Mouse (Mus musculus) heart, postnatal 25 days (tissue): Measurements from ENCODE around the gene Cep89. TPM values are rescaled to one million over a fixed set of nuclear protein-coding genes. Genes with fewer than 3 reads are reported as not detected.

Source experiments
- DNase-seq: peaks from one replicate; pipeline ENCODE4 v3.0.0; 2022; ENCODE audit warnings: low spot score
- intact Hi-C: fragments of 180-260 bp; cut with DNase I; formaldehyde crosslinking; loops from one replicate; pipeline ENCODE4 v1.15.1; 2025
- total RNA-seq, 2 experiments: library from RNA; stranded (reverse); gene quantifications; 2 replicates each; pipeline ENCODE4 v1.2.3; 2021

Cep89 gene
- total RNA-seq, result 10 to 100 TPM; 14.1 to 18.9 TPM

DNA sequence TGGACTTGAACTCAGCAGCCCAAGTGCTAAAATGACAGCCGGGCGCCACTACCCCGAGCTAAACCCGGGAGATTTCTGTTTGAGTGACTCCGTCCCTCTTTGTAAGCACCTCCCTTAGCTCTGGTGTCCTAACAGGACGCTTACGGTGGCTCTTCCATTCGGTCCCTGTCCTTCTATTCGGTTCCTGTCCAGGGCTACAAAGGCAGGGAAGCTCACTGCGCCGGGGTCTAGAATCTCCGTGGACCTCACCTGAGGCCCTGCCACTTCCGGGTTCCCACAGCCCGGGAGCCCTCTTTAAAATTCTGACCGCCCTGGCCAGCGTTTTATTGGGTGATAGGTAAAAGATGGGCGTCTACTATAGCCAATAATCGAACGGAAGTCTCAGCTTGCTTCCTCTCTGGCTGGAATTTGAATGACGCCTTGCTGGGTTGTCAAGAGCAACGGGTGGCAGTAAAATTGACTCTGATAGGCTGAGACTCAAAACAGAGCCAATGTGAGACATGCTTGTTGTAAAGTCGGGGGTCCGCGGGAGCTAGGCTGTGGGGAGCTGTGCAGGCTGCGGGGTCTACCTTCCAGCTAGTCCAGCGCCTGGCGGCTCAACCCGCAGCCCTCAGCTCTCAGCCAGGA lies at the start of gene Cep89, which contains the start of gene Faap24:
TSS of gene Cep89 (plus strand) at position 494 of the 627 bp plus-strand sequence.
TSS of gene Faap24 (minus strand) at position 295 of the 627 bp plus-strand sequence.
- peak; percentile 90 for DNase-seq
- intact Hi-C loops, result loop anchor here (10.0 kb wide), 1 partner anchor 248 kb away; the partner anchor contains the start of gene Pdcd5

DNA sequence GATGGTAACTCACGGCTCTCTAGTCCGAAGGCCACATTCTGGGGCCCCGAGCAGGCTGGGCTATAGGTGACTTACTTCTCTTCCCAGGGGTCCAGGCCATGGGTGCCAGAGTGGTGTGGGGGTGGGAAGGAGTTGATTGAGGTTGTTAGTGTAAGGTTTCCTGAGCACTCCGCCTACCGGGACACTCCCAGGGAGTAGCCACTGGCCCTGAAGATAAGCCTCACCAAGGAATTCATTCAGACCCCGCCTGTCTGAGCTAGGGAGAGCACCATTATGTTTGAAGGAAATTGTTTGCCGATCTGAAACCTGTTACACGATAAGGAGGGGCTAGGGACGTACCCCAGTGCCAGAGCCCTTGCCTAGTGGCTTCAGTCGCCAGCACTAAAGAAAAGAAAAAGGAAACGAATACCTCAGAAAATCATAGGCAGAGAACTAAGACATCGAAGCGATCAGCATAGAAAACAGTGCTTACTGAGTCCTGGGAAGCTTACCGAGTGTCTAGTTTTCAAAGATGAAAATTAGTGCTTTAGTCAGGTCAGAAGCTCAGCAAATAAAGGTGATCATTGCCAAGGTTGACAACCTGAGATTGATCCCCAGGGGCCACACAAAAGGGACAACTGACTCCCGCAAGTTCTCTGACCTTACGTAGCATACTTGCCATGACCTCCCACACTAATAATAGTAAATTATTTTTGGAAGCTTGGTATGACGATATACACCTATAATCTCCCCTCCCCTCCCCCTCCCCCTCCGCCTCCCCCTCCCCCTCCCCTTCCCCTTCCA lies 48.7 kb upstream of the Cep89 start:
- intact Hi-C loops, result no loop called here
- DNase-seq, result no peak

DNA sequence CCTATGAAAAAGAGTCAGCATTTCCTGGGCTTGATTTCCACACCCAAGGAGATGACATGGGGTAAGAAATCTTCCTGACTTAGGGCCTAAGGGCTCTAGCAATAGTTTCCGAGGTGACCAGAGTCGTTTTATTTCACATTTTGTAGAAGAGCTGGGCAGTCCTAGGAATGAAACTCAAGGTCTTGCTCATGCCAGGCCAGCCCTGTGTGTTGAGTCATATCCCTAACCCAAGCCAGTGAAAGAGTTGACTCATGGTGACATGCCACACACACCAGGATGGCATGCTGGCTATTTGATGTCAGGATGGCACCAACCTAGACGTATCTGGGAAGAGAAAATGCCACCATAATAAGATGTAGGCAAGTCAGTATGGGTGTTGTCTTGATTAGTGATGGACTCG lies 47.8 kb upstream of the Cep89 start:
- intact Hi-C loops, result no loop called here
- DNase-seq, result no peak

DNA sequence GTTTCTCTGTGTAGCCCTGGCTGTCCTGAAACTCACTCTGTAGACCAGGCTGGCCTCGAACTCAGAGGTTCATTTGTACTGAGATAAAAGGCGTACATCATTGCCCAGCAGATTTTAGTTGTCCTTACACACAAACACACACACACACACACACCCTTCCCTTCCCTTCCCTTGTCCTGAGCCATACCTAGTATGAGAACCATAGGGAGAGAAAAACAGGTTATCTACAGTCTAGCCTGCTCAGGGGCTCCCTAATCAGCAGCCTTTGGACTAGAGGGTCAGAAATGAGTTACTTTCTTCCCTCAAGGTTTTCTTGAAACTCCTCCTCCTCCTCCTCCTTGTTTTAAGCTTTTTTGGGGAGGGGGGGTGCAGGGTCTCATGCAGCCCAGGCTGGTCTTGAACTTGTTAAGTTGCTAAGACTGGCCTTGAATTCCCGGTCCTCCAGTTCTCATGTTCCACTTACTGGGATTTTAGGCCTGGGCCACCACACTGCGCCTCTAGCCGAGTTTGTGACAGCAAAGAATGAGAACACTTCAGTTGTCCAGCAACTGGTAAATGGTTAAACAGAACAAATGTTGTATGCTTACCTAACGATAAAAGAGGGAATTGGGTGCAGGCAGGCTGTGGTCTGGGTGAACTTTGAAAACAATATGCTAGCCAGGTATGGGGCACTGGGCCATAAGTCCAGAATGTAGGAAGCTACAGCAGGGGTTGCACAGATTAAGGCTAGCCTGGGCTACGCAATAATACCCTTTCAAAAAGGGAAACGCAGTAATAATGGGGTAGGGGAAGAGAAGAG lies 46.8 kb upstream of the Cep89 start:
- intact Hi-C loops, result no loop called here
- no peak for DNase-seq

DNA sequence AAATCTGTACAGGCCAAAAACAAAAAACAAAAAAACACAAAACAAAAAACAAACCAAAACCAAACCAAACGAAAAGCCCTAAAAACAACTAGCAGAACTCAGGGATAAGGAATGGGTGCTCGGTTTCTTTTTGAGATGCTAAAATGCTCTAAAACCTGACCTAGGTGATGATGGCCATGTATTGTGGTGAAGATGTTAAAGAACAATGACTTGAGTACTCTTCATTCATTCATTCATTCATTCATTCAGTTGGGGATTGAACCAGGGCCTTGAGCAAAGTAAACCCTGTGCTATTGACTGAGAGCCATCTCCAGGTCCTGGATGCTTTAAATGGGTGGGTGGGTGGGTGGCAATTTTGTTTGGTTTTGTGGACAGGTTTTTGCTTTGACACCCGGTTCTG lies 45.7 kb upstream of the Cep89 start:
- no peak for DNase-seq
- intact Hi-C loops, result no loop called here

DNA sequence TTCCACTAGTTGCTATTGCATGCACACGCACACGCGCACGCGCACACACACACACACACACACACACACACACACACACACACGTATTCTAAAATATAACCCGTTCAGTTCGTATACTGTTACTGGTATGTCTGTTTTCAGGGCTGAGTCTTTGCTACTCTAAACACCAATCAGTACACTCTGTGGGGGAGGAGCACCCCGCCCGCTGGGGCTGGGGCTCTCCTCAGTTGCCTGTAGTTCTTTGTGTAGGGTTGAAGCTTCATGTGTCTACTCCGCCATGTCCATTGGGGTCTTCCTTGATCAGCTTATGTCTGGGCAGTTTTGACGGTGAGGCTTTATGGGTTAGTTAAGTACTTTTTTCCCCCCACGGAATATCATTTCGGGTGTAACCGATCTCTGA lies 43.5 kb upstream of the Cep89 start:
- DNase-seq, result no peak

DNA sequence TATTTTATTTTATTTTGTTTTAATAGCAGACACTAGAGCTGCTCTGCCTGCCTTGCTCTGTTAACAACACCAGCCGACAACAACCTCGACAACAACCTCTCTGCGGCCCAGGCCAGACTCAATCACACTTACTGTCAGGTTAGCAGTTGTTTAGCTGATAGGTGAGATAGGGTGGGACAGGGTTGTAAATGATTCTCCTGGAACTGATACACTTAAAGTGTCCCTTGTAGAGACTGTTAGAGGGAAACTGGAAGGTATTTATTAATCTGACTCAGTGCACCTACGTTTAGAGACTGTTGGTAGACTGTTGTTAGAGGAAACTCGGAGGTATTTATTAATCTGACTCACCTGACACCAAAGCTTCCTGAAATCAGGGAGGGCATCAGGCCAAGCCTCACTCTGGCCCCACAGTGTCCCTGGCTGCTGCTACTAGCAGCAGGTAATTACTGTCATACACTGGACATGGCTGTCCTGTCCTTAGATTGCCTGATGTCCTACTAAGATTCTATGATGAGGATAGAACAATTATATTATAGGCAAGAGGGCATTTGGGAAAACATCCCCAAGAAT lies 41.4 kb upstream of the Cep89 start:
- intact Hi-C loops, result no loop called here
- no peak for DNase-seq

More for the DNA sequence above, 43.5 kb upstream of the Cep89 start:
- intact Hi-C loops, result no loop called here

DNA sequence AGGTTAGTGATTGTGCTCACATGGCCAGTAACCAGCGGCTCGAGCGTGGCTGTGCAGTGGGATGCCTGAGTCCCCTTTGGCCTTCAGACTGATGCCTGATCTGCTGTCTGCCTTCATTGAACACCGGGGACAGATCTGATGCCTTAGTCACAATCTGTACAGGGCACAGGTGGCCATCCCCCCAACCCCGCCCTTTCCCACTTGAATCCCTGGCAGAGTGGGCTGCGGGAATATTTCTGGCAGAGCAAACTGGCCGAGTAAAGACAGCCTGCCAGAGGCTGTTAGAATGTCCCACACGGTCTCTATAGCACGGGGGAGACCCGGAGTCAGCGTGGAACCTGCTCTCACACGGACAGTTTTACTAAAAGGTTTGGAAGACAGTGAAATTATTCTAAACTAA lies 39.2 kb upstream of the Cep89 start:
- intact Hi-C loops, result no loop called here
- DNase-seq, result no peak

DNA sequence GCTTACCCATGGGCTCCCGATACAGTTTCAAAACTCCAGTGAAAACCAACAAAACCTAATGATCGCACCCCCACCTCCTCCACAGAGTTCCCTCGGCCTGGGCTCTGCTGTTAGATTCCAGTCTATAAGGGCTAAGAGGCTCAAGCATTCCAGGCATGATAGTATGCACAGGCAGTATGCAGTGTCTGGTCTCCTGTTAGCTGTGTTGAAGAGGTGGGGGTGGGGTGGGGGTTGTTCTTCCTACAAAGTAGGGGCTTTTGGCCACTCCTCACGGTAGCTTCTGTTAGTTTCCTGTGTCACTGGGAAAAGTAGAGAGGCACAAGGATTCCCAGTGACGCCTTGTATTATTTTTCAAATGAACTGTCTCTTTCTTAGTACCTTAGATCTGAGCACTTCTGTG lies 34.6 kb upstream of the Cep89 start:
- intact Hi-C loops, result no loop called here
- DNase-seq, result no peak

DNA sequence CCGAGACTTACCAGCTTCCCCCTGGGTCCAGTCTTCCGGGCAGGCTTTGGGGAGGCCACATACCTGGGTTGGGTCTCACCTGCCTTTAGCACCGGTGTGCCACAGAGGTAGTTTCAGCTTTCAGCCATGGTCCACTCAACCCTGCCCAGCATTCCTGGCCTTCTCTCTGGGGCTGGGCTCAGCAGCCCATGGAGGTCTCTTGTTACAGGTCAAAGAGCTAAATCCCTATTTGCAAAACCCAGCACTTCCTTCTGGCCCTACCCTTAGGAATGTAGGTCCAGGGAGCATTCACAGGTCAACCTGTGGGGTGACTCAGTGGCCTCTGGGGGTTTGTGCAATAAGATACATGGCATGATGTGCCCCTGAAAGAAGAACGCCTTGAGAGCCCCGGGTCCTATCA lies 34.0 kb upstream of the Cep89 start:
- intact Hi-C loops, result no loop called here
- no peak for DNase-seq

DNA sequence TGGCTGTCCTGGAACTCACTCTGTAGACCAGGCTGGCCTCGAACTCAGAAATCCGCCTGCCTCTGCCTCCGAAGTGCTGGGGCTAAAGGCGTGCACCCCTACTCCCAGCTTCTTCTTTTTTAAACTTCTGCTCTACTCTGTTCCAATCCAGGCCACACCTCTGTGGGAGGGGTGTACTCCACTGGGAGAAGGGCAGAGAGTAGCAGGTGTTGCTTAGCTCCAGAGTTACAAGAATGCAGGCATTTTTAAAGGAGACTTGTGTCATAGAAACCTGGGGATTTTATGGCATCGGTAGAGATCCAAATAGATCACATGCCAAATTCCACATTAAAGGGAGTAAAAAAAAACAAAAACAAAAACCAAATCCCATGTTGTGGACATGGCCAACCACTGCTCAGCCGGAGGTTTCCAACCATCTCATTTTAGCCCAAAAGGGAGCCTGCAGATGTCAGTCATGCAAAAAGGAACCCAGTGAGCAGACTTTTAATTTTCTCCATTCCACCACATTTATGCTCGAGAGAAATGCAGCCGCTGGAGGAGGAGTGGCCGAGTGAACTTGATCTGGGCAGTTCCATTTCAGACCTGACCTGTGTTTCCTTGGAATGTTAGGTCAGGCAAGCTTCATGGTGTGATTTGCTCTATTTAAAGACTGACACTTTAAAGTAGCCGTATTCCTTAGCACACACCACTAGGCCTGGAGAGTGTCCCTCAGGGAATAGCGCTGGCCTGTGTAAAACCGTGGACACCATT lies 31.5 kb upstream of the Cep89 start:
- intact Hi-C loops, result no loop called here
- no peak for DNase-seq

DNA sequence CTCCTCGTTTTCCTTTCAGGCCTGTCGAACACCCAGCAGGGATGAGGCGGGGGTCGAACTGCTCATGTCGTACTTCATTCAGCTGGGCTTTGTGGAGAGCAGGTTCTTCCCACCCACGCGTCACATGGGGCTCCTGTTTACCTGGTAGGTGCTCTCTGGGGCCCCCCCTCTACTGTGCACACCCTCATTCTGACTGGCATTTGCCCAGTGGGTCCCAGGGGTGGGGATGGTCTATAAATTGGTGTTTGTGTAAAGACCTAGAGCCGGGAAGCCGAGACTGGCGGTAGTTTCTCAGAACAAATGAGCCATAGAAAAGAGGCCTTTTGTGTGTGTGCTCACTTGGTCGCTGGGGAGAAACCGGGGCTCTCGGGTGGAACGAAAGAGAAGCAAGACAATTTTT lies 25.7 kb upstream of the Cep89 start:
- intact Hi-C loops, result no loop called here
- DNase-seq, result no peak

DNA sequence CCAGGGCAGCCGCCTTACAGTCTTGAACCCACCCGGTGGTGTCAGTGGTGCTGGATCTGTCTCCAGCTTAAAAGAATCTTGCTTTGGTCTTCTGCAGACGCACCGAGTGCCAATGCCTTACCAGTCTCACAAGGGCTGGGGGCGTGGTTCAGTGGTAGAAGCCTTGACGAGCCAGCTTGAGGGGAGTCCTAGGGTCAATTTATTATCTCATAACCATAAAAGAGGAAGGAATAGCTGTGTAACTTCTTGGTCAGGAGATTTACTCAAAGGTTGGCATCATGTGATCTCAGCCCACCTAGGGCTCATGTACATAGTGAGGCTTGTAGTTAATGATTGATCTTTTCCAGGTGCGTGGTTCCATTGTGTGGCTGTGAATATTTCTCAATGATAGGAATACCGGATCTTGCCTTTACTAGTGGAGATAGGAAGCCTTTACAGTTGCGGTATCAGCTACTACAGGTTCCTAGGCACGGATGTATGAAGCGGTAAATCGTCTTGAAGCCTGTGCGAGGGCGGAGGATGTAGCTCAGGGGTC lies 24.3 kb upstream of the Cep89 start:
- intact Hi-C loops, result no loop called here

DNA sequence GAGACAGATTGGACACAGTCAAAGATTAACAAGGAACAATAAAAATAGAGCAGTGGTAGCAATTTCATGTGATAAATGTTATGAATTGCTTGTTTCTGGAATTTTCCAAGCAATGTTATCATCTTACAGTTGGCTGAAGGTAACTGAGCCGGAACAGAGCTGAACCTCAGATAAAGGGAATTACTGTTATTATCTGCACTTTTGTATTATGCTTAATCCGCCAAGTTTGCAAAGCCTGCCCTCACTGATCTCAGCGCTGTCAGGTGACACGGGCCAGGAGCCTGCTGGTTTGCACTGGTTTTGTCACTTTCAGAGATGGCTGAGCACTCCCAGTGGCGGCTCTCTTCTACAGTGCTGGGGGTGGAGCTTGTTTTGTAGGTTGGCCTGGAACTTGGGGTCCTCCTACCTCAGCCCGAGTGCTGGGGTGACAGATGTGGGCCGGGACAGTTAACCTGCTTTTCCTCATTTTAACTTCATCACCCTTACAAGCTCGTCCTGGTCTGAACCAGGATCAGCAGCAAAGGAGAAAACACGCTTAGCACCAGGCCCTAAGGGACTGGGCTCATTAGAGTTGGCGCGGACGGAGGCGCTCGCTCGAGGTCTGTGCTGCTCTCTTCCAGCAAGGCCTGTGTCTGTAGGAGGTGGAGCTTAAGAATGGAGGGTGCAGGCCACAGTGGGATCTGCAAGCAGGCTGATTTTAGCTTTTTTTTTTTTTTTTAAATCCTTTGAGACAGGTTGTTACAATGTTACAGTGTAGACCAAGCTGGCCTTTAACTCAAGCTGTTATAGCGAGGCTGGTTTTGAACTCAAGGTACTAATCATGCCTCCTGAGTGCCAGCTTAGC lies 23.5 kb upstream of the Cep89 start:
- no peak for DNase-seq
- intact Hi-C loops, result no loop called here

More for the DNA sequence above, 24.3 kb upstream of the Cep89 start:
- DNase-seq, result no peak

DNA sequence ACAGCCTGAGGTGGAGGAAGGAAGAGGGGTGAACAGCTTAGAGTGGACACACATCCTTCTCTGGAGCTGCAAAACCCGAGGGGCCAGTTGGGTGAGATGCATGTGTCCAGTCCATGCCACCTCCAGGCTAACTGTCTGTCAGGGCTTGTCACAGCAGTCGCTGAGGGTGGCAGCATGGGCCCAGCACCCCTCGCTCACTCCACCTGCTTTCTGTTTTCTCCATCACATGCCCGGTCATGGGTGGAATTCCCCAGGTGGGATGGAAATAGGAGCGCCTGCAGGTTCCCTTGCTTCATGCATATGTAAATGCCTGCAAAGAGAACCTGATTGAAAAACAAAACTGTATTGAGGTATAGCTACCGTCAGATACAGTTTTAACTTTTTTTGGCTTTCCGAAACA lies 22.6 kb upstream of the Cep89 start:
- intact Hi-C loops, result no loop called here
- no peak for DNase-seq

DNA sequence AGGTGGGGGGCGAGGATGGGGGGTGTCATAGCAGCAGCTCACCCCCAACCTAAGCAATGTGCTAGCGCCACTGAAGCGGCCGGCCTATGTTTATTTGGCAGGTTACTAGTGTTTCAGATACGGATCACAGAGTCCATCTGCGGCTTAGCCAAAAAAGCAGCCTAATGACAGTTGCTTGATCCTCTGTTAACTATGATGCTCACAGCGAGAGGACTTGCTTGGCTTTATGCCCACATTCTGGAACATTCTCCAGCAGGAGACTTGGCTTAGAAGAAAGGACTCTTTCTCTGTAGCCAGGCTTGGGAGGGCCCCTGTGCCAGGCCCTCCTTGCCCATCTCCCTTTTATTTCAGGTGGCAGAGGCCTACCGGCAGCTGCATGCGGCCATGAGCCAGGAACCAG lies 20.2 kb upstream of the Cep89 start:
- intact Hi-C loops, result no loop called here
- DNase-seq, result no peak

DNA sequence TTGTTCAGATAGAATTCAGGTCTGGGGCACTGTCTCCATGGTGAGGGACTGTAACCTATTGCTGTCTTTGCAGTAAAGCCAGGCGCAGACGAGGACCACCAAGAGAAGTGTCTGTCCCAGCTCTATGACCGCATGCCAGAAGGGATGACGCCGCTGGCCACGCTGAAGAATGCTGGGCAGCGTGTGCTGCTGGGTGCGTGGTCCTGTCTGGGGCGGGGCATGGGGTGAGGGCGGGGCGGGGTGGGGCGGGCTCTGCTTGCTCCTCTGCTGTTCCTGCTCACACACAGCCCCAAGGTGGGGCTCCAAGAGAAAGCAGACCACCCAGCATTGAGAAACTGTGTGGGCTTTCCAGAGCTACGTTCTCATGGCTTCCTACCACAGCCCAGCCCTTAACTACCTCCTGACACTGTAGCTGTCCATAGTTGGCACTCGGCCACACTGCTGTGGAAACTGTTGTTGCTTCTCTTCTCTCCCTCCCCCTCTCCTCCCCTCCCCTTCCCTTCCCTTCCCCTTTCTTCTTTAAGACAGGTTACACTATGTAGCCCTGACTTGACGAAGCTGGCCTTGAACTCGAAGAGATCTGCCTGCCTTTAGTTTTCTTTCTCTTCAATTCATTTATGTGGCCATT lies 17.2 kb upstream of the Cep89 start:
- no peak for DNase-seq
- intact Hi-C loops, result no loop called here

DNA sequence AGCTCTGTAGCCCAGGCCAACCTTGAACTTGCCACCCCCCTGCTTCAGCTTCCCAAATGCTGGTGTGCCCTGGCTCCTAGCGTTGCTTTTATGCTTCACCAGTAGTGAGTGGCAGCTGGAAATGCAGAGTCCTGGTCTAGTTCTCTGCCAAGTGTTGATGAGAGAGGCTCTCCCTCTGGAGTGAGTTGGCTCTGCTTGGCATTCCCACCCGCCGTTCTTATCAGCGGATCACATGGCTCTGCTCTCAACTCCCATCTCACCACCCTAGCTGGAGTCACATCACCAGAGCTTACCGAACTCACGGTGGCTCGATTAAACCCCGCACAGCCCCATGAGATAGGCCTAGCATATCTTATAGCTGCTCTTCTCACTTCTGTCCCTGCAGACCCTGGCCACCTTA lies 16.5 kb upstream of the Cep89 start:
- DNase-seq, result no peak

More for the DNA sequence above, 16.5 kb upstream of the Cep89 start:
- intact Hi-C loops, result no loop called here
